8 mouse cellular contexts compared by ENCODE assay signal in genomic region chr17:27856798-27857648, GRCm38 (mm10). TPM values are rescaled to one million over a fixed set of nuclear protein-coding genes. Genes with fewer than 3 reads are reported as not detected.
A peak's percentile ranks its signal among the peaks of the same experiment; 100 is the strongest.
DNase-seq lines count a peak whose midpoint lies in the region; ATAC-seq and TF ChIP-seq lines count a peak whose summit lies in the region.

No protein-coding gene starts in this region.

- intact Hi-C loops in heart, postnatal 36 days (cut with DNase I): no loop called here

- TF ChIP-seq RAD21 in MEL (IDR thresholded peaks at IDR 0.05; ENCODE audit: low read depth, low read length): no peak

- peak overlapping the region; percentile 75 to 97 for H3K4me3 ChIP-seq in MEL (ENCODE audit: control insufficient read depth in 1 of 2, insufficient read depth in 1 of 2, low read depth in 2 of 2, low read length in 2 of 2)
- H3K4me3 ChIP-seq in brown adipose tissue, adult 24 weeks (ENCODE audit: insufficient read depth, low read depth, low read length): peak overlapping the region; percentile 96
- peak overlapping the region; percentile 79 for H3K4me3 ChIP-seq in forebrain, embryonic 15.5 days

- peaks cover 54% of the 10 kb centered on the region for H3K79me2 ChIP-seq in MEL (ENCODE audit: control insufficient read depth, insufficient read depth, low read length, poor library complexity)

- TF ChIP-seq EP300 in MEL (IDR thresholded peaks at IDR 0.05; ENCODE audit: low read depth in 1 of 2, low read length in 2 of 2): no peak

- H3K27me3 ChIP-seq in MEL (ENCODE audit: control insufficient read depth in 1 of 2, insufficient read depth in 2 of 2, low read length in 2 of 2): no peaks in the 10 kb centered on the region
- no peaks in the 10 kb centered on the region for H3K27me3 ChIP-seq in forebrain, embryonic 15.5 days

- peaks cover 16 to 23% of the 10 kb centered on the region in 2 experiments for H3K4me1 ChIP-seq in MEL (ENCODE audit: control insufficient read depth in 1 of 2, insufficient read depth in 2 of 2, low read length in 2 of 2)
- peaks cover 5% of the 10 kb centered on the region for H3K4me1 ChIP-seq in brown adipose tissue, adult 24 weeks (ENCODE audit: control insufficient read depth, insufficient read depth, insufficient read length, low read length)
- peaks cover 23% of the 10 kb centered on the region for H3K4me1 ChIP-seq in forebrain, embryonic 15.5 days

- 1% methylated on average over 52 of the region's 52 CpGs for WGBS in forebrain, embryonic 15.5 days

- H3K9ac ChIP-seq in MEL (ENCODE audit: control insufficient read depth, low read depth, low read length, poor library complexity, severe bottlenecking): peak overlapping the region; percentile 86
- H3K9ac ChIP-seq in forebrain, embryonic 15.5 days (replicated peaks): peak overlapping the region; percentile 73

- no peak for TF ChIP-seq CTCF in MEL (IDR thresholded peaks at IDR 0.05 in 2 of 3, conservative IDR thresholded peaks at IDR 0.05 in 1 of 3; ENCODE audit: control insufficient read depth in 1 of 3, insufficient read depth in 1 of 3, low read depth in 2 of 3, low read length in 3 of 3, poor library complexity in 1 of 3, severe bottlenecking in 1 of 3)

- peak overlapping the region; percentile 73 for H3K4me2 ChIP-seq in forebrain, embryonic 15.5 days (replicated peaks)

- H3K36me3 ChIP-seq in MEL (ENCODE audit: control insufficient read depth in 1 of 2, insufficient read depth in 2 of 2, low read length in 2 of 2): peaks cover 3 to 19% of the 10 kb centered on the region in 2 experiments
- peaks cover 18% of the 10 kb centered on the region for H3K36me3 ChIP-seq in forebrain, embryonic 15.5 days

- peak overlapping the region; percentile 82 for H3K27ac ChIP-seq in MEL (ENCODE audit: control insufficient read depth, low read depth, low read length)
- peak overlapping the region; percentile 65 for H3K27ac ChIP-seq in brown adipose tissue, adult 24 weeks (replicated peaks; ENCODE audit: low read depth, low read length)
- H3K27ac ChIP-seq in forebrain, embryonic 15.5 days (replicated peaks): peak overlapping the region; percentile 71

- no peak; a peak in 1 of 4 replicates for TF ChIP-seq POLR2A in MEL (IDR thresholded peaks at IDR 0.05; ENCODE audit: control insufficient read depth in 1 of 2, insufficient read depth in 1 of 2, low read depth in 1 of 2, low read length in 2 of 2, poor library complexity in 1 of 2)

- peak; percentile 59 for ATAC-seq in forebrain, embryonic 15.5 days (replicated peaks)

- H3K9me3 ChIP-seq in MEL (replicated peaks; ENCODE audit: insufficient read depth, low read length): no peaks in the 10 kb centered on the region
- H3K9me3 ChIP-seq in forebrain, embryonic 15.5 days: no peaks in the 10 kb centered on the region

- peak; percentile 77 for DNase-seq in MEL (ENCODE audit: low read depth, low spot score)
- peak; percentile 46 to 59 for DNase-seq in heart, postnatal 36 days
- peak; percentile 46 to 59 for DNase-seq in layer of hippocampus, postnatal 10 days (ENCODE audit: low spot score in 2 of 2)
- peak; percentile 53 for DNase-seq in lung, postnatal 14 days
- peak; percentile 31 for DNase-seq in ovary, postnatal 14 days (ENCODE audit: low spot score)
- DNase-seq in thymus, postnatal 4 days: peak; percentile 57

TF ChIP-seq in MEL, 35 proteins besides CTCF, POLR2A, EP300 and RAD21:
- peak; percentile 61 for TF ChIP-seq CHD1 (IDR thresholded peaks at IDR 0.05; ENCODE audit: low read depth, low read length)
- TF ChIP-seq MXI1 (IDR thresholded peaks at IDR 0.05; ENCODE audit: low read depth, low read length): no peak; the same call in none of the 2 replicates
- TF ChIP-seq NELFE (IDR thresholded peaks at IDR 0.05; ENCODE audit: low read depth, low read length): peak; percentile 48; the same call in 1 of the 2 replicates
- TF ChIP-seq RCOR1 (IDR thresholded peaks at IDR 0.05; ENCODE audit: low read depth, low read length): peak; percentile 26; the same call in 1 of the 2 replicates
- peak; percentile 11 for TF ChIP-seq SIN3A (IDR thresholded peaks at IDR 0.05; ENCODE audit: low read length)
- 0 out of 2 replicates have a peak, but pooled peaks have one; percentile 14 for TF ChIP-seq ZMIZ1 (IDR thresholded peaks at IDR 0.05; ENCODE audit: low read depth, low read length)
- no peak for TF ChIP-seq NRF1 (IDR thresholded peaks at IDR 0.05; ENCODE audit: insufficient read depth, low read depth, low read length, poor library complexity, severe bottlenecking)

RNA-seq across cellular contexts. Expression of gene Uhrf1bp1, which starts 0.8 kb away (rescaled TPM):
- 23.1 and 25.9 TPM in 2 replicates for total RNA-seq in MEL (2012; rRNA removed)
- 10 to 100 TPM in 1 of 2 experiments, not detected in 1; 43.6 TPM for polyA plus RNA-seq in MEL (2012; ENCODE audit: insufficient read depth in 1 of 2, insufficient read length in 2 of 2, low read depth in 1 of 2, low replicate concordance in 2 of 2, missing spikeins in 1 of 2)
- 6.1 and 11.2 TPM in 2 replicates for polyA plus RNA-seq in brown adipose tissue, adult 24 weeks (2012; ENCODE audit: insufficient read depth, insufficient read length, missing spikeins)
- 5.2 and 5.3 TPM in 2 replicates for polyA plus RNA-seq in forebrain, embryonic 15.5 days (2015; fragmentation: Nextera tagmentation; extraction: Ambion mirVana)
- total RNA-seq in heart, postnatal 36 days (2021): 10 to 100 TPM; 17.1 to 17.9 TPM
- total RNA-seq in layer of hippocampus, postnatal 10 days (2021): 10 to 100 TPM; 19.5 to 22.7 TPM

RNA-seq across cellular contexts. Expression of gene Snrpc, which starts 19.1 kb away (rescaled TPM):
- 217 and 219 TPM in 2 replicates for total RNA-seq in MEL (2012; rRNA removed)
- 100 to 1,000 TPM in 1 of 2 experiments, not detected in 1; 227 TPM for polyA plus RNA-seq in MEL (2012; ENCODE audit: insufficient read depth in 1 of 2, insufficient read length in 2 of 2, low read depth in 1 of 2, low replicate concordance in 2 of 2, missing spikeins in 1 of 2)
- polyA plus RNA-seq in brown adipose tissue, adult 24 weeks (2012; ENCODE audit: insufficient read depth, insufficient read length, missing spikeins): 50.9 and 79.9 TPM in 2 replicates
- polyA plus RNA-seq in forebrain, embryonic 15.5 days (2015; fragmentation: Nextera tagmentation; extraction: Ambion mirVana): 299 and 322 TPM in 2 replicates
- total RNA-seq in heart, postnatal 36 days (2021): 10 to 100 TPM; 56.8 to 57.4 TPM
- 10 to 100 TPM; 77.2 to 83.4 TPM for total RNA-seq in layer of hippocampus, postnatal 10 days (2021)

RNA-seq across cellular contexts. Expression of gene D17Wsu92e, which starts 36.6 kb away (rescaled TPM):
- total RNA-seq in MEL (2012; rRNA removed): 66.5 and 72.5 TPM in 2 replicates
- polyA plus RNA-seq in MEL (2012; ENCODE audit: insufficient read depth in 1 of 2, insufficient read length in 2 of 2, low read depth in 1 of 2, low replicate concordance in 2 of 2, missing spikeins in 1 of 2): 100 to 1,000 TPM in 1 of 2 experiments, not detected in 1; 108 TPM
- polyA plus RNA-seq in brown adipose tissue, adult 24 weeks (2012; ENCODE audit: insufficient read depth, insufficient read length, missing spikeins): 62.2 and 89.1 TPM in 2 replicates
- polyA plus RNA-seq in forebrain, embryonic 15.5 days (2015; fragmentation: Nextera tagmentation; extraction: Ambion mirVana): 10.6 and 10.8 TPM in 2 replicates
- total RNA-seq in heart, postnatal 36 days (2021): 100 to 1,000 TPM; 135 to 140 TPM
- total RNA-seq in layer of hippocampus, postnatal 10 days (2021): 100 to 1,000 TPM in 1 of 2 experiments, 10 to 100 TPM in 1; 99.8 to 105 TPM

RNA-seq across cellular contexts. Expression of gene Anks1, which starts 52.1 kb away (rescaled TPM):
- 11.6 and 11.9 TPM in 2 replicates for total RNA-seq in MEL (2012; rRNA removed)
- 10 to 100 TPM in 1 of 2 experiments, not detected in 1; 15.9 TPM for polyA plus RNA-seq in MEL (2012; ENCODE audit: insufficient read depth in 1 of 2, insufficient read length in 2 of 2, low read depth in 1 of 2, low replicate concordance in 2 of 2, missing spikeins in 1 of 2)
- 14.0 and 18.0 TPM in 2 replicates for polyA plus RNA-seq in brown adipose tissue, adult 24 weeks (2012; ENCODE audit: insufficient read depth, insufficient read length, missing spikeins)
- 35.3 and 38.6 TPM in 2 replicates for polyA plus RNA-seq in forebrain, embryonic 15.5 days (2015; fragmentation: Nextera tagmentation; extraction: Ambion mirVana)
- total RNA-seq in heart, postnatal 36 days (2021): 10 to 100 TPM; 54.3 to 54.6 TPM
- total RNA-seq in layer of hippocampus, postnatal 10 days (2021): 10 to 100 TPM; 40.2 to 46.0 TPM

RNA-seq across cellular contexts. Expression of gene Taf11, which starts 52.6 kb away (rescaled TPM):
- total RNA-seq in MEL (2012; rRNA removed): 40.8 and 45.7 TPM in 2 replicates
- 10 to 100 TPM in 1 of 2 experiments, not detected in 1; 77.8 TPM for polyA plus RNA-seq in MEL (2012; ENCODE audit: insufficient read depth in 1 of 2, insufficient read length in 2 of 2, low read depth in 1 of 2, low replicate concordance in 2 of 2, missing spikeins in 1 of 2)
- 22.7 and 28.8 TPM in 2 replicates for polyA plus RNA-seq in brown adipose tissue, adult 24 weeks (2012; ENCODE audit: insufficient read depth, insufficient read length, missing spikeins)
- polyA plus RNA-seq in forebrain, embryonic 15.5 days (2015; fragmentation: Nextera tagmentation; extraction: Ambion mirVana): 71.7 and 73.2 TPM in 2 replicates
- total RNA-seq in heart, postnatal 36 days (2021): 10 to 100 TPM; 22.6 to 23.7 TPM
- total RNA-seq in layer of hippocampus, postnatal 10 days (2021): 10 to 100 TPM; 31.0 to 31.1 TPM

Comparison
In these comparisons a context has a peak if more than half of its experiments do, and no peak if none do; other contexts are left out.
1. Peak in every context shown above with its lines: DNase-seq, ATAC-seq, H3K4me3 ChIP-seq and H3K27ac ChIP-seq.